Mouse (Mus musculus) fibroblast of lung, adult 2 months (primary cell): ENCODE data around the gene Atp6v0e.
A peak's percentile ranks its signal among the peaks of the same experiment; 100 is the strongest.

Experiments used
- DNase-seq: peaks from one replicate; pipeline ENCODE4 v3.0.0-alpha.2; 2011; ENCODE audit warnings: low read depth

The Atp6v0e gene

GRCm38 (mm10) chr17:26686334-26687000 lies 23.4 kb downstream of the Atp6v0e start:
- no peak for DNase-seq

GRCm38 (mm10) chr17:26688795-26689735 lies 26.0 kb downstream of the Atp6v0e start:
- DNase-seq = peak; percentile 57

- no peak for DNase-seq
Measured at GRCm38 (mm10) chr17:26689810-26690209, 26.8 kb downstream of the Atp6v0e start.

- DNase-seq = no peak
Measured at GRCm38 (mm10) chr17:26690236-26690635, 27.2 kb downstream of the Atp6v0e start.

- DNase-seq = no peak
Measured at GRCm38 (mm10) chr17:26691110-26691509, 28.1 kb downstream of the Atp6v0e start.

- DNase-seq = no peak
Measured at GRCm38 (mm10) chr17:26693424-26693823, 30.4 kb downstream of the Atp6v0e start.

- DNase-seq = no peak
Measured at GRCm38 (mm10) chr17:26694171-26694570, 31.1 kb downstream of the Atp6v0e start.

GRCm38 (mm10) chr17:26695193-26695592 lies 32.2 kb downstream of the Atp6v0e start:
- DNase-seq = no peak

- DNase-seq = no peak
Measured at GRCm38 (mm10) chr17:26698846-26699245, 35.8 kb downstream of the Atp6v0e start.

GRCm38 (mm10) chr17:26699819-26700616 lies 37.0 kb downstream of the Atp6v0e start:
- no peak for DNase-seq

- DNase-seq = no peak
Measured at GRCm38 (mm10) chr17:26701565-26701964, 38.5 kb downstream of the Atp6v0e start.

- DNase-seq = no peak
Measured at GRCm38 (mm10) chr17:26702621-26703020, 39.6 kb downstream of the Atp6v0e start.

GRCm38 (mm10) chr17:26703671-26704070 lies 40.6 kb downstream of the Atp6v0e start:
- DNase-seq = no peak

GRCm38 (mm10) chr17:26705463-26706359 lies 42.7 kb downstream of the Atp6v0e start:
- DNase-seq = no peak

- no peak for DNase-seq
Measured at GRCm38 (mm10) chr17:26707066-26707465, 44.0 kb downstream of the Atp6v0e start.

GRCm38 (mm10) chr17:26708499-26708898 lies 45.5 kb downstream of the Atp6v0e start:
- DNase-seq = no peak

GRCm38 (mm10) chr17:26708993-26709590 lies 46.1 kb downstream of the Atp6v0e start:
- no peak for DNase-seq

- no peak for DNase-seq
Measured at GRCm38 (mm10) chr17:26710049-26710448, 47.0 kb downstream of the Atp6v0e start.

GRCm38 (mm10) chr17:26715271-26715758 lies 52.3 kb downstream of the Atp6v0e start, which contains the start of gene Crebrf:
Crebrf (plus strand) TSS chr17:26715650.
- DNase-seq = peak; percentile 96

- DNase-seq = peak; percentile 89
Measured at GRCm38 (mm10) chr17:26715916-26716717, 53.1 kb downstream of the Atp6v0e start.
